Mouse (Mus musculus): ENCODE data around the gene Dnttip1.
"Not testable (repeated sequence)": the region's sequence is repeated elsewhere in the genome, so short reads cannot be mapped to it uniquely, and the experiment has no call there.

The Dnttip1 gene

DNA sequence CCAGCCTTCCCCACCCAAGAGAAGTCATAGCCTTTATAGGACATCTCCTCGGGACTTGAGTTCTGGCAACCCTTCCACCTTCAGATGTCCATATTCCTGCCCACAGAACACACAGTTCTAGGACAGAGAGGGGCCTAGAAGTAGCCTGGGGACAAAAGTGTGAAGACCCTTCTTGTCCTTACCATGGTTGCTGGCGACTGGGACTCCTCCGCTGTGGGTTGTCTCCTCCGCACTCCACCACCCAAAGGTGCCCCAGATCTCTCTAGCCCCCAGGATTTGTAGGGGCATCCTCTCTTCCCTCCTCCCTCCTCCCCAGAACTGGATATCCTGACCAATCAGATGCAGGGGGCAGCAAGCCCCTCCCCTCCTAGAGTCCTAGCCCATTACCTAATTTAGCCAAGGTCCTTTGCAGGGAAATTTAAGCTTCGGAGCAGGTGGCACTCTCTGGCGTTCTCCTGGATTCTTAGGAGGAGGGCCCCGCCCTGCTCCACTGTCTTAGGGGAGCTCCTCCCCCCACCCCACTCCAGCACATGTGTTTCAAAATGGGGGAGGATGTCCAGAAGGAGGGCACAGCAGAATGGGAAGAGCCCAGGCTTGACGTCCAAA lies 33.8 kb downstream of the Dnttip1 start, which contains the start of gene Tnnc2:
Gene Tnnc2, minus strand, starts transcription at position 487 of the 606 bp plus-strand sequence.
- DNase-seq (ENCODE audit: low spot score in 2 of 2): no peak

DNA sequence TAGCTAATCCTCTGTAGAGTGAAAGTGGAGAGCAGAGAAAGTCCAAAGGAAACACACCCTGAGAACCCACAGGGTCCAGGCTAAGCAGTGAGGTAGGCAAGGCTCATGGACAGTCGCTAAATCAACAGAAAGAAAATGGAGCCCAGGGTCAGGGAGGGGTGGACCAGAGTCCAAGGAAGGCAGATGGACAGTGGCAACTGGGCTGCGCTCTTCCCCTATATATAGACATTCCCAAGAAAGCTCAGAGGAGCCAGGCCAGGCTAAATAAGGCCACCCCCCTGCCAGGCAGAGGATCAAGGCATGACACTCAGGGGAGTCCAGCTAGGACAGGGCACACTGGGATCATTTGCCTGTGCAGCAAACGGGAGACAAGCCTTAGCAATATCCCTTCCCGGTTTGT lies 36.1 kb downstream of the Dnttip1 start:
- no peak for DNase-seq (ENCODE audit: low spot score in 2 of 2)

DNA sequence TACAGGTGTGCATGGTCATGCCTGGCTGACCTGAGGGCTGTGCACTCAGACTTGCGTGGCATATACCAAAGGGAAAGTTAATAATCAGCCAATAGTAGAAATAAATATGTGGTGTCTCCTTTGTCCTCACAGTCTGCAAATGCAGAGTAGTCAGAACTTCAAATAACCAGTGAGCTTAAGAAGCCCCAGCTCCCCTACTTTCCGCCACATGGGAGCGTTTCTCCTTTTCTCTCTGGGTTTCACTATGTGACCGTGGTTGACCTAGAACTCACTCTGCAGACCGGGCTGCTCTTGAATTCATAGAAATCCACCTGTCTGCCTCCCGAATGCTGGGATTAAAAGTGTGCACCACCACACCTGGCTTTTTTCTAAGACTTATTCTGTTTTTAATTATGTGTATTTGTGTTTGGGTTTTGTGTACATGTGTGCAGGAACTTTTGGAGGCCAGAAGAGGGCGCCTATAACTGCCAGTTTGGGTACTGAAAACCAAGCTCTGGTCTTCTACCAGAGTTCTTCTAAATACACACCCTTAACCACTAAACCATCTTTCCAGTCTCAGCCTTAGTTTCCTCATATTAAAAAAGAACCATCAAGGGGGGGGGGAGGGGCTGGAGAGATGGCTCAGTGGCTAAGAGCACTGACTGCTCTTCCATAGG lies 38.3 kb downstream of the Dnttip1 start:
- no peak for DNase-seq (ENCODE audit: low spot score in 2 of 2)

DNA sequence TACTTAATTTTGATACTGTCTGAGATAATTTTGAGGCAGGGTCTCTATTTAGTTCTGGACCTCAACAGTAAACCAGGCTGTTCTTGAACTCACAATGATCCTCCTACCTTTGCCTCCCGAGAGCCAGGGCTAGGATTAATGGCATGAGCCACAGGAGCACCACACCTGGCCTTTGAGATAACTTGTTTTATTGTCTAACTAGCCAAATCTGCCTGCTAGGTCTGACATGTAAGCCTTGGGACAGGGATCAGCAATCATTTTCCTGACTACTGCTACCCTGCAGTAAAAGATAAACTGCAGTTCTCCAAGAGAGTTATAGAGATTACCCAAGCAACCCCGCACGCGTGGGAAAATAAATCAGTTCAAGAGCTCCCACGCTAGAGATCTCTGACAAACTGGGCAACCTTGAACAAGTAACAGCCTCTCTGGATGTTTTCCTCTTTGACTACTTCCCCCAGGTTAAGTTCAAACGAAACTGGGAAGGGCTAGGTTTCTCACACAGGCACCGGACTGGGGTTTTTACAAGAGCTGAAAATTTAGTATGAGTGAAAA lies 39.2 kb downstream of the Dnttip1 start:
- DNase-seq (ENCODE audit: low spot score in 2 of 2): no peak

DNA sequence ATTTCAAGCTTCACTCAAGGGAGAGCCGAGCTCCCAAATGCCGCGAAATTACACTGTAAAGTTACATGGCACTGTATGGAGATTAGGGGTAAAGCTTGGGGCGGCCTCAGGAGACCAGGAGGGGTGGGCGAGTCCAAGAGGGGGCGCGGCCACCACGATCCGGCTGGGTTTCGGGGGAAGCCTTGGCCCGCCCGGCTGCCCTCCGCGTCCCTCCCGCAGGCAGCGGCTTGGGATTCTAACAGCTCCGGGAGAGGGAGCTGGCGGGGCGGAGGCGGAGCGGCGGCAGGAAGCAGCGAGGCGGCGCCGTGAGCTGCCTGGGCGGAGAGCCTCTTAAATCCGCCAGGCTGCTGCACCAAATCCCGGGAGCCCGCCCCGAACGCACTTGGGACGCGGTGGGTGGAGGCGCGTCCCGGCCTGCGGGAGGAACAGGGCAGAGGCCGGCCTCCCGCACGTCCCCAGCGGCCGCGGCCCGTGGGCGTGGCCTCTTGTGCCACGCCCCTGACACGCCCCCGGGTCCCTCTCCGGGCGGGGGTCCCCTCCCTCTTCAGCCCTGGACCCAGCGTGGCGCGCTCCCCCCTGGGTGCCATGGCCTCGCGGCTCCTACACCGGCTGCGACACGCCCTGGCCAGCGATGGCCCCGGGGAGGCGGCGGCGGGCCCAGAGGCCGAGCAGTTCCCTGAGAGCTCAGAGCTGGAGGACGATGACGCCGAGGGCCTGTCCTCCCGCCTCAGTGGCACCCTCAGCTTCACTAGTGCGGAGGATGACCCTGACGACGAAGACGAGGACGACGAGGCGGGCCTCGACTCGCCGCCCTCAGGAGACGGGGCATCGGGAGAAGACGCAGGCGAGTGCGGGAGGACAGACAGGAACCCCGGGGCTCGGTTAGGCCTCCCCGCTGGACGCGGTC lies 40.0 kb downstream of the Dnttip1 start, which contains the start of gene Snx21:
Gene Snx21, plus strand, starts transcription at position 343 of the 907 bp plus-strand sequence.
- DNase-seq (ENCODE audit: low spot score in 2 of 2): peak; percentile 69 to 73

DNA sequence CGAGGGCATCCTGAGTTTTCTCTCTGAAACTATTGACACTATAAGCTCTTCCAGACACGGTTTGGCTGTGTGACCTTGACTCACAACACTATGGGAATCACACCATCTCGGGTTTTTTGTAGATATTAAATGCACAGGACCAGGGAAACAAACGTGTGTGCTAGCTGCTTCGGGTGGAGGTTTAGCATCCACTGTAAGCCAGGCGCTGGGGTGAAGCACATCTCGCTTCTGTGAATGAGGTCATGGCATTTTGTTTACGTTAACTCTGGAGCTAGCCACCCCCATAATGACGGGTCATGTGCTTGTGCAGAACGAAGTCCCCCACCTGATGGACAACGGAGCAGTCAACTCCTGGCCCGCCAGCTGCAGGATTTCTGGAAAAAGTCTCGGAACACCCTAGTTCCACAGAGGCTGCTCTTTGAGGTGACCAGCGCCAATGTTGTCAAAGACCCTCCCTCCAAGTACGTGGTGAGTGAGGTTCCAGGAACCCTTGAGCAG lies 40.7 kb downstream of the Dnttip1 start:
- DNase-seq (ENCODE audit: low spot score in 2 of 2): no peak

DNA sequence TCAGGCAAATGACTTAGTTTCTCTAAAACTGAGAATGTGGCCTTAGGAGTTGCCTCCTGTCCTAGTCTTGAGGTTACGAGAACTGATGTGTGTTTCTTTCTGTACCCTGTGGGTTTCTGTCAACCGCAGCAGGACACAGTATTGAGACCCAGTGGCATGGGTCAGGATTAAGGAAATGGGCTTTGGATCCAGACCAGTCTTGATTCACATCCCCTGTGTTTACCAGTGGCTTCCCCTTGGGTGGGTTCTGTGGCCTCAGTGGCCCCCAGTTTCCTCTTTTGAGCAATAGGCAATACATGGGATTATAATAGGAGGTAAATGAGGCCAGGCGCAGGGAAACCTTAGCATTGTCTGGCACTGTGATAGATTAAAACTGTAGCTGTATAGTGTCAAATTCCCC lies 41.2 kb downstream of the Dnttip1 start:
- no peak for DNase-seq (ENCODE audit: low spot score in 2 of 2)

DNA sequence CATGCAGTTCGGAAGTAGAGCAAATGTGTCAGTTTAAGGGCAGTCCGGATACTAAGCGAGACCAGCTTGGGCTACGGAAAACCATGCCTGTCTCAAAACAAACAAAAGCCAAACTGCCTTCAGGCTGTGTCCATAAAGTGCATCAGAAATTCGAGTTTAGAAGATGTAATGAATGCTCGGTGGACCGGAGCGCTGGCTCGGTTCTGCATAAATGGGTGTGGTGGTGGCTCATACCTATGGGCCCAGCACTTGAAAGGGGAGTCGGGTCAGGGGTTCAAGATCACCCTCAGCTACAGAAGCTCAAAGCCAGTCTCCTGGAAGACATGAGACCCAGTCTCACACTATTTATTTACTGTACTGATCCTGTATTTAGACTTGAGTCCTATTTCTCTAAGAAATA lies 42.0 kb downstream of the Dnttip1 start:
- DNase-seq (ENCODE audit: low spot score in 2 of 2): no peak

DNA sequence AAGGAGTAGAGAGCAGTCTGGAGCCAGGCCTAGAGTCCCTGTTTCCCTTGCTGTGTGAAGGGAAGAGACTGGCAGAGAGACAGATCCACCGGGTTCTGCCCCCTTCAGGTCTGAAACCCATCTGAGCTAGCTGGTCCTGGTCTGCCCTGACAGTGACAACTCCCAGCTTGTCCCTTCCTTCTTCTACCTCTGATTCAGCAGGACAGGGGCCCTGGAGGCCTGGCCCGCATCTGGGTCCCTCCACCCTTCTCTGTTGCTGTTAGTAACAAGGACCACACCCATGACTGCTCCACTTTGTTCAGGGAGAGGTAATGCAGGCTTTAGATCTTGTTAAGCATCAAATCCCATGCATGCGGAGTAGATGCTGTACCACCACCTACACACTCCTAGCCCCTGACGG lies 42.6 kb downstream of the Dnttip1 start:
- DNase-seq (ENCODE audit: low spot score in 2 of 2): no peak

DNA sequence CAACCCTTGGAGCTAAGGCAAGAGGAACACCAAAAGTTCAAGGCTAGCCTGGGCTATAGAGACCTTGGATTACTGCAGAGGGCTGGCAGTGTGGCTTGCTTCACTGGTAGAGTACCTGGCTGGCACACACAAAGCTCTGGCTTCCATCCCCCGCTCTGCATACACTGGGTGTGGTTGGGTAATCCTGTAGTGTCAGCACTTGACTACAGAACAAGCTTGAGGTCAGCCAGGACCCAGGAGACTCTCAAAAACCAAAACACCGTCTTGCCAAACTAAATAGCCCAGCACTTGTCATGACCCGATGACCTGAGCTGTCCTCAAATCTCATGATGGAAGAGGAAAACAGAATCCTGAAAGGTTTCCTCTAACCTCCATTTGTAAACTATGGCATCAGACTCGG lies 44.7 kb downstream of the Dnttip1 start:
- DNase-seq (ENCODE audit: low spot score in 2 of 2): no peak

DNA sequence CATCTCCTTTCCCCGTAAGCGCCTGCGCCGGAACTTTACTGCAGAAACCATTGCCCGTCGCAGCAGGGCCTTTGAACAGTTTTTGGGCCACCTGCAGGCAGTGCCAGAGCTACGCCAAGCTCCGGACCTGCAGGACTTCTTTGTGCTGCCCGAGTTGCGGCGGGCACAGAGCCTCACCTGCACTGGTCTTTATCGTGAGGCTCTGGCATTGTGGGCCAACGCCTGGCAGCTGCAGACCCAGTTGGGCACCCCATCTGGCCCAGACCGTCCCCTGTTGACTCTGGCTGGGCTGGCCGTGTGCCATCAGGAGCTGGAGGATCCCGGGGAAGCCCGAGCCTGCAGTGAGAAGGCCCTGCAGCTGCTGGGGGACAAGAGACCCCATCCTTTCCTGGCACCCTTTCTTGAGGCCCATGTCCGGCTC lies 46.1 kb downstream of the Dnttip1 start:
- DNase-seq (ENCODE audit: low spot score in 2 of 2): no peak

DNA sequence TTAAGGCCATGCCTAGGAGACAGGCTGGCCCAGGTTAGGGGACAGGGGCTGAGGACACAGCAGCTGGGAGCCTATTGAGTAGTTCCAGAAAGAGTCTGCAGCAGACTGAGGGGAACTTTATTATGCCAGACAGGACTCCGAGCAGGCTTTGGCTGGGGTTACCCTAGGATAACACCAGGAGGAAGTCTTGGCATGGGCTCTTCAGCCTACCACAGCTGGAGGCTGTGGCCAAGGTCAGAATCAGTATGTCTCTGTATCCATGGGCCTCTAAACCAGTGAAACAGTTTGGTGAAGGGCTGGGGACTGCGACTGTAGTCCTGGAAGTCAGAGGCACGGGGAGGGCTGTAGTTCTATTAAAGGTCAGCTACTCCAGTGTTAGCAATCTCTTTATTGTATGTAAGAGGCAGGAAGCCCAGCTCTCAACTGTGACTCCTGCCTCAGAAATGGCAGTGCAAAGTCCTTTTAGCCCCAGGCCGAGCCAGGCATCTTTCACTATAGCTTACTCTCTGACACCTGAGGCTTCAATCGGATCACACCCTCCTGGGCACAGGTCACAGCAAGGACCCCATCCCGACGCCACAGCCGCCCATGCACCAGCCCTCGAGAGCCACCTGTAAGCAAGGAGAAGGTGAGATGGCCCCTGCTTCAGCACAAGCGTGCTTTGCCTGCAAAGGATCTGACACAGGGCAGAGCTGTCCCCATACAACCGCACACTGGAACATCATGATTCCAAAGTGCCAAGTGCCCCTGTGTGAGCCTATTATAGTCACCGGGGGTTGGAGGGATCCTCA lies 46.8 kb downstream of the Dnttip1 start:
- DNase-seq (ENCODE audit: low spot score in 2 of 2): no peak

DNA sequence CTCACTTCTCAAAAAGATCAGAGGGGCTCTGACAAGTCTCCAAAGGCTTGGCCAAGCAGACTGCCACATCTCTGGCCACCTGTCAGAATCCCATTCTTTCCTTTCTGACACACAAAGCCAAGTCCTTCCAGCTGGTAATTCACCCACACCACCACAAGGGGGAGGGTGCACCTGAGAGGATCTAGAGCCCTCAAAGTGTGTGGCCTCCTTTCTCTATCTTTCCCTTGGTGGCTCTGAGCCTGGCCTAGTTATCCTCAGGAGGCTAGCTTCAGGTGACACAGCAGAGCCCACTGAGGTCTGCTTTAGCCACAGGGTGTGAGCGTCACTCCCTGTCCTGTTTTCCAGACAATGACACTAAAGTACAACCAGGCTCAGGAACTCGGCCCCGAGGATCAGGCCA lies 47.5 kb downstream of the Dnttip1 start:
- no peak for DNase-seq (ENCODE audit: low spot score in 2 of 2)

DNA sequence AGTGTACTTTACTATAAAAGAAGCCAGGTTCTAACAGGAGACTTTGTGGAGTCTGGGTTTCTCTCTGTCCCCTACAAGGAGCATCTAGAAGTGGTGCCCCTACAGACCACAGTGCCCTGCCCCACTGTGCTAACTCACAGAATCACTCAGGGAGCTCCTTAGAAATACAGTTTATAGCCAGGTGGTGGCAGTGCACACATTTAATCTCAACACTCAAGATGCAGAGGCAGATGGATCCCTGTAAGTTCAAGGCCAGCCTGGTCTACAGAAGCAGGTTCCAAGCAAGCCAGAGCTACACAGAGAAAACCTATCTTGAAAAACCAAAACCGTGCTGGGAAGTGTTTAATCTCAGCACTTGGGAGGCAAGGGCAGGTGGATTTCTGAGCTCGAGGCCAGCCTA lies 48.0 kb downstream of the Dnttip1 start:
- DNase-seq (ENCODE audit: low spot score in 2 of 2): no peak

DNA sequence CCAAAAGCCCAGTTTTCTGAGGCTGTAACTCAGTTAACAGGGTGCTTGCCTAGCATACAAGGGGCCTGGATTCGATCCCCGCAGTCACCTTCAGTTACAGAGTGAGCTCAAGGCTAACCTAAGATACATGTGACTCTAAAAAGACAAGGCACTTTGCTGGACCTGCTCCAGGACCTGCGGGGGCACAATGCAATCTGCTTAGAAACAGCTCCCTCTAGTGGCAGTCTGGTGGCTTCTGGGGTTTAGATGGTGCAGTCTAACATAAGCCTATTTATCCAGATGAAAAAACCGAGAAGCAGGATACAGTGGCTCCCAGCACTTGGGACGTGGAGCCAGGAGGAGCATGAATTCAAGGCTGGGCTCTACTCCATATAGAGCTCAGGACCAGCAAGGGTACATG lies 48.5 kb downstream of the Dnttip1 start:
- DNase-seq (ENCODE audit: low spot score in 2 of 2): peak; percentile 72 to 79

DNA sequence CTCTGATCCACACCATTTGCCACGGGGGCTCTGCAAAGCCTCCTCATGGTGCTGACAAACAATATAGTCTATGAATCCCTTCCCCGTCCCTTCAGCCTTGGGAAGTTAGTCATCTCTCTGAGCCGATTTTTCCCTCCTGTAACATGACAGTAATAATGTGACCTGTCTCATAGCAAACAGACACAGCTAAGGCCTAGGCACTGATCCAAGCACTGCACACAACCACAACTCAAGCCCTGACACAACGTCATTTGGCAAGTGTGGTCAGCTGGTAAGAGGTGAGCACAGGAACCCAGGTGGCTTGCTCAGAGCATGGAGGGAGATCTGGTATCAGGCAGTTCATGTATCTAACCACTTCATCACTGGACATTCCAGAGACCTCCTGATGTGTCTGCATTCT lies 50.1 kb downstream of the Dnttip1 start:
- DNase-seq (ENCODE audit: low spot score in 2 of 2): no peak

DNA sequence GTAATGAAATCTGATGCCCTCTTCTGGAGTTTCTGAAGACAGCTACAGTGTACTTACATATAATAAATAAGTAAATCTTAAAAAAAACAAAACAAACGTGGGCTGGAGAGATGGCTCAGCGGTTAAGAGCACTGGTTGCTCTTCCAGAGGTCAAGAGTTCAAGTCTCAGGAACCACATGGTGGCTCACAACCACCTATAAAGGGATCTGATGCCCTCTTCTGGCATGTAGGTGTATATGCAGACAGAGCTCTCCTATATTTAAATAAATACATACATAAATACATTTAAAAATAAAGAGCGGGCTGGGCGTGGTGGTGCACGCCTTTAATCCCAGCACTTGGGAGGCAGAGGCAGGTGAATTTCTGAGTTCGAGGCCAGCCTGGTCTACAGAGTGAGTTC lies 52.8 kb downstream of the Dnttip1 start:
- not testable (repeated sequence) for DNase-seq (ENCODE audit: low spot score in 2 of 2)

DNA sequence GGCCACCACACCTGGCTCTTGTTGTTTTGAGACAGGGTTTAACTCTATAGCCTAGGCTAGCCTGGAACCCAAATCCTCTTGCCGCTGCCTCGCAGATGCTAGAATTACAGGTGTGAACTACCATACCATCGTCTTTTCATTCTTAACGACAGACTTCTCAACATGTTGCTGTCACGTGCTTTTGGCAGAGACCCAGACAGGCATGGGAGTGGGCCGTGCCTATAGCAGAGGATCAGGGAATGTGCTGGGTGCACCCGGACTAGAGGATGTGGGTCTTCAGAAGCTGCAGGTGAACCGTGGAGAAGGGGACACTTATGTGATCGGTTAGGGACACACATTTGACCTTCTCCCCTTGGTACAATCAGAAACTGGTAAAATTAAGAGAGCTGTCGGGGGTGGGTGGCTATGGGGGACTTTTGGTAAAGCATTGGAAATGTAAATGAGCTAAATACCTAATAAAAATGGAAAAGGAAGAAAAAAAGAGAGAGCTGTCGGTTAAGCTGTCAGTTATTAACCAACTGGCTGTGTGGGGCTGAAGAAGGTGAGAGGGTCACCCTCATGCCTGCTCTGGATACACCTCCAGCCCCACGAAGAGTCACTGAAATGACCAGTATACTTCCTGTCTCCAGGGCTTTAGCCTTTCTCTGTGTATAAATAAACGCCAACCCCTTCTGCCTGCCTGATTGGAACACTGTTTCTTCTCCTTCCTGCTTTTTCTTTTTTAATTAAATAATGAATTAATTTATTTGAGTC lies 54.6 kb downstream of the Dnttip1 start:
- no peak for DNase-seq (ENCODE audit: low spot score in 2 of 2)

DNA sequence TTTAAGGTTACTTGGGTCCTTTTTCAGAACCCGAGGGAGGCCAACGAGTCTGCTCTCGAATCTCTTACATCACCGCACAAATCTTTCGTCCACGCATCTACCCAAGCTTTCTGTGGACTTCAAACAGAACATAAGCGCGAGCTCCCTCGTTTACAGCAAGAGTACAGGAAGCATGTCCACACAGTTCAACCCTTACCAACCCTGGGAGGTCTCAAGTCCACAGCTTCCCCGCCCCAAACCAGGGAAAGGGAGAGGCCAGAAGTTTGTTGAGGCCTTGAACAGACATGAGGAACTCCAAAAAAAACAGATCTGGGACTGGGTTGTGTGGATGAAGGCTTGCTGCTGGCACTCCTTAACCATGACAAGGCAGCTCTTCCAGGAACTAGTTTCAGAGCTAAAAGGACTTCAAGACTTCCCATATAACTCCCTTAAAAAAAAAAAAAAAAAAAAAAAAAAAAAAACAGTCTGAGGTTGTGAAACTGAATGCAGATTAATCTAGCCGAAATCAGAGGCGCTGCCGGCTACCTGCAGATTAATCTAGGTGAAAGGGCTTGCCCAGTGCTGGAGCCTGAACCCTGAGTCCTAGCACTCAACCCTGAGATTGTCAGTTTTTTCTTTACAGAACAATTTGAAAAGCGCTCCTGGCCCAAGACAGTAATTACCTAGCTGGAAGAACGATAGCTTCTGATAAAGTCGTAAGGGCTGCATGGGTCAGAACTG lies 57.6 kb downstream of the Dnttip1 start:
- no peak for DNase-seq (ENCODE audit: low spot score in 2 of 2)

DNA sequence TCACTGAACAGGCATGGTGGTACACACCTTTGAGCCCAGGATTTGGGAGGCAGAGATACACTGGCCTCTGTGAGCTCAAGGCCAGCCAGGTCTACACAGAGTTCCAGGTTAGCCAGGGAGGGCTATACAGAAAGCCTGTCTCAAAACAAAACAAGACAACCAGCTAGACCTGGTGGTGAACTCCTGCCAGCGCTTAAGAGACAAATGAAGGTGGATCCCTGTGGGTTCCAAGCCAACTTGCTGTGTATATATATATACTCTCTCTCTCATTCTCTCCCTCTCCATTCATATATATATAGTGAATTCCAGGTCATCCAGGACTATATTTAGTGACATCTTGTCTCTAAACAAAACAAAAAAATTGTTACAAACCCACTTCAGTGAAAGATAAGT lies 58.1 kb downstream of the Dnttip1 start:
- no peak for DNase-seq (ENCODE audit: low spot score in 2 of 2)
